Mouse (Mus musculus): ENCODE results near the gene Pde10a.

DNA sequence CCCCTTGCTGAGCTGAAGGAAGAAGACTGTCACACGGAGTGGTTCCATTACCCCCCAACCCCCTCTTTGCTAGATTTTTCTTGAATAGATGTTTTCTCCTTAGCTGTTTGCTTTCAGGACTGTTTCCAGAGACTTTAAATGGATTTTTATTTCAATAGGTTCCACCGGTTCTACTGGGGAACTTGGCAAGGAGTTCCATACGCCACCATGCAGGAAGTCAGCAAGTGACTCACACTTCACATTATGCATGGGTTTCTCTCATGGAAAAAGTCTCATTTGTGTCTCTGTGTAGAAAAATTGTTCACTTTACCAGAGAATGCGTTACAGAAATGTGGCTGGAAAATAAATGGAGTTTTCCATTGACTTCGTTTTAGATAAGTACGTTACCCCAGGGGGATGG, 248.2 kb downstream of the Pde10a start:
- TF ChIP-seq EP300 (IDR thresholded peaks at IDR 0.05; ENCODE audit: low read depth) (no peak), CTCF (IDR thresholded peaks at IDR 0.05; ENCODE audit: low read depth) (no peak)

Data from heart, postnatal 0 days (tissue).